Mouse (Mus musculus) testis, postnatal 14 days (tissue): ENCODE measurements around the gene Gm10912.
A peak's percentile ranks its signal among the peaks of the same experiment; 100 is the strongest.
"Not testable (repeated sequence)": the region's sequence is repeated elsewhere in the genome, so short reads cannot be mapped to it uniquely, and the experiment has no call there.

Source experiments
- DNase-seq: peaks from one replicate; pipeline ENCODE4 v3.0.0; 2021; ENCODE audit warnings: low spot score

Gm10912 gene

DNA sequence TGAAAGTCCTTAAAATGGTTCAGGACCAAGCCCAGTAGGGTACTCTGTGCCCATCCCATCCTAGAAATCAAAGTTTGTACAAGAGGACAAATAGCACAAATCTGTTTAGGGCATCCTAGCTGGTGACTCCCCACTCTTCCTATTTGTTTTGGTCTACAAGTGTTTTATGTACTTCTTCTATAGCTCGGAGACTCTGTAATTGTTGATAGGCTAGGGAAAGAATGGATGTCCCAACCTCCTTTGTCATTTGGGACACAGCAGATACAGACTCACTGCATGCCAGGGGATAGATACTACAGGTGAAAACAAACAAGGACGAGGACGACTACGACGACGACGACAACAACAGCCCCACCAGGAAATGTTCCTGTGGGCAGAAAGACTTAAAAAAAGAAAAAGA is 2.8 kb downstream of the Gm10912 start, which contains the start of gene Gm10799:
TSS of gene Gm10799 (minus strand) at position 101 of the 400 bp plus-strand sequence.
- not testable (repeated sequence) for DNase-seq

DNA sequence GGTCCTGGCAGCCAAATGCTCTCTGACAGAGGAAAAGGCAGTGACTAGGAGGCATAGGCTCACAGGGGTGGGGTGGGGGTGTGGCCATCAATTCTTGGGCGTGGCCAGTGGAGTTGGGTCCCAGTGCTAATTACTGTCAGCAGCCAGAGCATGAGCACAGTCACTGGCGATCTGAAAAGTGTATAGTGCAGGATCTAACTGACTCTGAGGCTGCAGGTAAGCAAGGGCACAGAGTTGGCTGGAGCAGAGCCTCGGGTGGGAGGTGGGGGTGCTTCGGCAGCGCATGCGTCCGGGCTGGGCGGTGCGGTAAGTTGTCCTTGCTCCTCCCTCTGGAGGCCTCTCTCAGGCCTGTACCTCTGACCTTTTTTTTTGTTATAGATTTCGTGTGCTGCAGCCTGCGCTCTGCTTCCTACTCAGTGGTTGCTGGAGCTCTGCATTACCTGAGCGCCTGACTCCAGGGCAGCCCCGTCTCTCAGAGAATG is 4.1 kb downstream of the Gm10912 start, which contains the start of gene Cd59b:
TSS of gene Cd59b (plus strand) at position 146 of the 482 bp plus-strand sequence.
- DNase-seq: peak; percentile 53

DNA sequence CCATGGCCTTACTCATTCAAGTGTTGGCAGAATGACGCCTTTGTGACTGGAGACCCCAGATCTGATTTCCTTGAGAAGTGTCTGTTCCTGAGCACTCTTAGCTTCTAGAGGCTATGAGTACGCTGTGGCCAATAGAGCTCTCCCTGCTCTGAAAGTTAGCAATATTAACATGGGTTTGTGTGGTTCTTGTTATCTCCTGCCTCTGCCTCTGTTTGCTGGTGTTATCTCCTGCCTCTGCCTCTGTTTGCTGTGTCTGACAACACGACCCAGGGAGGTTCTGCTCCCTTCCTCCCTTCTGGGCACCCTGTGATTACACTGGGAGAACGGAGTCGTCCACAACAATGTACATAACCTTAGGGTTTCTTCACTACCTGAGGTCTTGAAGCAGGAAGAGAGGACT is 12.7 kb downstream of the Gm10912 start:
- DNase-seq: not testable (repeated sequence)

DNA sequence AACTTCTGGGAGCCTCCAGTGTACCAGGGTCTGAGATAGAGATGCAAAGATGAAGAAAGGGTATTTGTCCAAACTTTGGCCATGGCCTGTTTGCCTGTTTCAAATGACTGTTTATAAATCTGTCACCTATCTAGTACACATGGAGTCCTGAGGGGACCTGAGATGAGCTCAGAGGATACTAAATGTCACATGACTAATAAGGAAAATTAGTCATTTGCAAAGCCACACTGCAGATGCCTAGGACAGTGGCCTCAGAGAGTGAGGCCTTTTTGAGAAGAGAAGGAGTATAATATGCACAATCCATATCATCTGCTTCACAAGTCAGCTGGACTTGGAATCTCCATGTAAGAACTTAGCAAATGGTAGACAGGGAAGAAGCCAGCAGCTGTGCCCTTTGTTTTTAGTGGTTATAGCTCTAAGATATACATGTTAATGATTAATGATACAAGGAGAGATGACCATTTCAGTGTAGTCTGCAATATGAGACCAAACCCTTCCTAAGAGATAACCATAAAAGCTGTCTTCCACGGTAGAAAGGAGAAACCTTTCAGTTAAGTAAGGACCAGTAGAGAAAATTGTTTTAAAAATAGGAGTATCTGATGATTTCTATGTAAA is 15.9 kb downstream of the Gm10912 start:
- not testable (repeated sequence) for DNase-seq

DNA sequence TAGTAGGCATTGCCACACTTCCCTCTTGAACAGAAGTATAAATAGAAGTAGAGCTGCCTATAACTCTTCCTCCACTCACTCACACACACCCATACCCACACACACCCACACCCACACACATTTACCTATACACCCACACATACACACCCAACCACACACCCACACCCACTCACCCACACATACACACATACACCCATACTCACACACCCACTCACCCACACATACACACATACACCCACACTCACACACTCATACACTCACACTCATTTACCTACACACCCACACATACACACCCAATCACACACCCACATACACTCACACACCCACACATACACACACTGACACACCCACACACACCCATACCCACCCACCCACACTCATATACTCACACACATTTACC is 16.8 kb downstream of the Gm10912 start:
- no peak for DNase-seq

DNA sequence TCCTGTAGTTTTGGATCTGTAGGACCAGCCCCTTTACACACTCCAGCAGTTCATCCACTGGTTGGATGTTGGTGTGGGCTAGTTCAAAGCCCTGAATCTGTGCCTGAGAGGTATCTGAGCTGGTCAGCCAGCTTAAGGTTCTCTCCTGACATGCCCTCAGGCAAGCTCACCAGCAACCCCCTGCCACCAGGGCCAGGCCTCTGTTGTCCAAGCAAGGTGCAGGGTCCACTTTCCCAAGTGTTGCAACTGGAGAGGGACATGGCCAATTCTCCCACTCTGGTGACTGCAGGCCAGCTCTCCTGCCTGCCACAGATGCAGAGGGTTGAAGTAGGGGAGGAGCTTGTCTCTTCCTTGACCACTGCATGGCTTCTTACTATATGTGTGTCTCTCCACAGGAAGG is 18.4 kb downstream of the Gm10912 start:
- not testable (repeated sequence) for DNase-seq

DNA sequence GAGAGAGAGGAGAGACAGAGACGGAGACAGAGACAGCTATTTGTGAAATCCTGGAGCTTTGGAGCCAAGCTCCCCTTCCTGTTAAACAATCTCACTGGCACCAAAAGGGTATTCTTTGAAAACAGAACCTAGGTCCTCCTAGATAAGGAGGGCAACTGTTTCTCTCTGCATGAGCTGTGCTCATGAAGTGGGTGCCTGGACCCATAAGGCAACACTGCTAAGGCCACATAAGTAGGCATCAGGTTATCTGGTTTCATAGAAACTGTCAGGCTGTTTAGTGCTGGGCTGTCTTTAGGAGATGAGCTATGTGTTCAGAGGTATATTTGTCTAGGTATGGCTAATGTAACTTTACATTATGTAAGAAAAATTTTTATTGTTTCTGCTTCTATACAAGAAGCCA is 21.9 kb downstream of the Gm10912 start:
- DNase-seq: not testable (repeated sequence)

DNA sequence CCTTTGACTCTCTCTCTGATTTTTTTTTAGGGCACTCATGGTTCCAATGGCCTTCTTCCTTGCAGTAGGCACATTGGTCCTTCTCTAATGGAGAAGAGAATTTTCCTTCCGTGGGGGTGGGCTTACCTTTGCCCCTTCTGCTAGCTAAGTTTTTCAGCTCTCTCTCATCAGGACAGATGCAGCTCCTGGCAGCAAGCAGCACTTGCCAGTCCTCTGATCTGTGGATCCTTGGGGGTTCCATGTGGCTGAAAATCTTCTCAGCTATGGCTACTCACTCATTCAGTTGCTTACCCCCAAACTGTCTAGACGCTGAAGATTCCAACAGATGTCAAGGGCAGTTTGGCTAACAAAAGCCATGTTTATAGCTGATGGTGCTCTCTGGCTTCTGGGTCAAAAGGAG is 27.7 kb downstream of the Gm10912 start:
- DNase-seq: no peak

DNA sequence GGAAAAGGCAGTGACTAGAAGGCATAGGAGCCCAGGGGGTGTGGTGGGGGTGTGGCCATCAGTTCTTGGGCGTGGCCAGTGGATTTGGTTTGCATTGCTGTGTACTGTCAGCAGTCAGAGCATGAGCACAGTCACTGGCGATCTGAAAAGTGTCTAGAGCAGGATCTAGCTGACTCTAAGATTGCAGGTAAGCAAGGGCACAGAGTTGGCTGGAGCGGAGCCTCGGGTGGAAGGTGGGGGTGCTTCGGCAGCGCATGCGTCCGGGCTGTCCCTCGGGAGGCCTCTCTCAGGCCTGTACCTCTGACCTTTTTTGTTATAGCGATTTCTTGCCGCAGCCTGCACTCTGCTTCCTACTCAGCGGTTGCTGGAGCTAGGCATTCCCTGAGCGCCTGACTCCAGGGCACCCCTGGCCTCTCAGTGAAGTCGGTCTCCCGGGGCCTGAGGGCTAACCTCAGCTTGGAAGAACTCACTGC is 30.2 kb downstream of the Gm10912 start, which contains the start of gene Cd59a:
TSS of gene Cd59a (plus strand) at position 61 of the 473 bp plus-strand sequence.
- peak; percentile 66 for DNase-seq

DNA sequence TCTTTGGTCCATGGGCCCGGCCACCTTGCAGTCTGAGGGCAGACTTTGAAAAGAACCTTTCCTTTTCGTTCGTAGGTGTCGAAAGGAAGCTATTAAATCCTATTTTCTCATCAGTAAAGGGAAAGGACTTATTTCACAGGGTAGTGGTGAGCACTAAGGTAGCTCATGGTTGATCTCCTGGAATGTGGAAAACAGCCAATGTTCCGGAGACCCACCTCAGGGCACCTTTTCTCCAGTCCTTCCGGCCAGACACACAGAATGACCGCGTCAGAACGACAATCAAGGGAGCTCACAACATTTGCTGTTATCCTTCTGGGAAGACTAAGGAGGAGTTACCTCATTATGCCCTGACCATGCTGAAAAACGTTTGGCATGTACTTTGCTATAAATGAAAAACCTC is 30.6 kb downstream of the Gm10912 start:
- no peak for DNase-seq

DNA sequence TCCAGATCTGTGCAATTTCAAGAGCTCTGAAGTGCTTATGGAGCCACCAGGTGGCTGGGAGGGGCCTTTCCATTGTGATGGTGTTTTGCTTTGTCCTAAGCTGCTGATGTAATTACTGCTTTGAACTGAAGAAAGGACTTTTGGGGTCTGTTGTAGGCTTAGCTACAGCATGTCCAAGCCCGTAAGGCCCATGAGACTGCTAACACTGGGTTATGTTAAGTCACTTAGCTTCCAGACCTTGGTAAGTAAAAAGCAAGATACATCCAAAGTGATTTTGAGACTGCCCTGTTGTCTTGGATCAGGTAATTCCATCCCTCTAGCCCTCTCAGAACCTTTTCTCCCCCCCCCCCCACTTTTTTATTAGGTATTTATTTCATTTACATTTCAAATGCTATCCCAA is 31.2 kb downstream of the Gm10912 start:
- not testable (repeated sequence) for DNase-seq

DNA sequence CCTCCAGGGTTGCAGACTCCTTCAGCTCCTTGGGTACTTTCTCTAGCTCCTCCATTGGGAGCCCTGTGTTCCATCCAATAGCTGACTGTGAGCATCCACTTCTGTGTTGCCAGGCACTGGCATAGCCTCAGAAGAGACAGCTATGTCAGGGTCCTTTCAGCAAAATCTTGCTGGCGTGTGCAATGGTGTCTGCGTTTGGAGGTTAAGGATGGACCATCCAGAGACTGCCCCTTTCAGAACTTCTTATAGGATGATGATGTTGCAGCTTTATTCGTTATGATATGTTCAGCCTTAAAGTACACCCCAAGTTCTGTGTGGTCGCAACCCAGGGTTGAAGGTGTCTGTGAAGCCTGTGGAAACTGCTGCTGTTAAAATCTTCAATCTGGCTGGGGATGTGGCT is 31.8 kb downstream of the Gm10912 start:
- not testable (repeated sequence) for DNase-seq

DNA sequence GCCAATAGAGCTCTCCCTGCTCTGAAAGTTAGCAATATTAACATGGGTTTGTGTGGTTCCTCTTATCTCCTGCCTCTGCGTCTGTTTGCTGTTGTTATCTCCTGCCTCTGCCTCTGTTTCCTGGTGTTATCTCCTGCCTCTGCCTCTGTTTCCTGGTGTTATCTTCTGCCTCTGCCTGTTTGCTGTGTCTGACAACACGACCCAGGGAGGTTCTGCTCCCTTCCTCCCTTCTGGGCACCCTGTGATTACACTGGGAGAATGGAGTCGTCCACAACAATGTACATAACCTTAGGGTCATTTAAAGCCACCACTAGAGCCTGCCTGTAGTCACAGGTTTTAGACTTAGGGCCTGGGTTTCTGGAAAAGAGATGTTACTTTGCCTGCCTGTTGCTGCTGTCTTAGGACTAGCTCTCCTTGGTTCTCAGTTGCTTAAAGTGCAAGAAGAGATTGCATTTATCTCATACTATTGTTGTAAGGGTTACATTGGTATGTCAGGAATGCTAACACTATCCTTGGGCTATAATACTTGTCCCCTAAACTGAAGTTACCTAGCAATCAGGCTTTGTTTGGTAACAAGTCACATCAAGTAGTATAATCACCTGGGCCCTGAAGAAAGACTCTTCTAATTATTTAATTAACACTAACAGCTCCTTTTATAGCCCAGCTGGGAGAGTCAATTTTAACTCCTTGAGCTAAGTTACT is 33.1 kb downstream of the Gm10912 start:
- DNase-seq: no peak

DNA sequence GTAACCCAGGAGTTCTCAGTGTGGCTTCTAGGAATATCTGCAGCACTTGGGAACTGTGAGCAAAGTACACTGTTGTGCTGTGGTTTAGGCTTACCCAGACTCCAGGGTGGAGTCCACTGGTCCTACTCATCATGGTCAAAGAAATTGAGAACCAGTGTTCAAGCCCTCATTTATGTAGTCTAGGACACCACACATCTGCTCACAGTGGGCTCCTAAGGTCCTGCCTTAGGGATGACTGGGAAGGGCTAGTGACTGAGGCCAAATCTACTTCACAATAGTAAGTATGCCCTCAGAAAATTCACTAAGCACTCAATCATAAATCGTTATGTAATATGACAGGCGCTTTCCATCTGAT is 33.6 kb downstream of the Gm10912 start:
- DNase-seq: no peak

DNA sequence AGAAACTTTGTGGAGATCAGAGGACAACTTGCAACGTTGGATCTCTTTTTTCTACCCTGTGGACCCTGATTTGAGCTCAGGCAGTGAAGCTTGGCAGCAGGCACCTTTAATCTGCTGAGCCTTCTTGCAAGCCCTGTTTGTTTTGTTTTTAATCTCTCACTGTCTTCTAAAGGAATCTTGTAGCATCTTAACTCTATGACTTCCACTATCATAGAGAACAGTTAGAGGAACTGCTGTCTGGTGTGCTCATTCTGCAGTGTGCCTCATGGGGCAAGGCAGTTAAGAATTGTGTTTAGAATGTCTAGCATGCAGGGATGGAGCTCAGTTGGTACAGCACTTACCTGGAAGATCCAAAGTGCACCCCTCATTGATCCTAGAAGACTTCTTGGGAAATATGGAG is 34.3 kb downstream of the Gm10912 start:
- DNase-seq: no peak

DNA sequence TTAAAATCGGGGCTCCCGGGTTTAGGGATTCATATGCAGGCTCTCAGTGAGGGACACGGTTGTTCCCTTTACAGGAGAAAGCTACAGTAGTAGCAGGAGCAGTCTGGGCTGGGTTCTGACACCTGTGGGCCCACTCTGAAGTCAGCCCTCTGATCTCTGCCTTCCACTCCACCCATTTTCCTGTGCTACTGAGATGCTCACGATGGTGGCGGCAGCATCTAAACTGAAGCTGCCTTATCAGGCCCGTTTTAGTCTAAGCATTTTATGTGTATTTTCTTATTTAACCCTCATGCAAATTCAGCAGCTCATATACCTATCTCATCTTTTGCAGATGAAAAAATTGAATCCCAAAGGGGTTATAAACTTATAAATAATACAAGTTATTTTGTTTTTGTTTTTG is 39.2 kb downstream of the Gm10912 start:
- DNase-seq: no peak

DNA sequence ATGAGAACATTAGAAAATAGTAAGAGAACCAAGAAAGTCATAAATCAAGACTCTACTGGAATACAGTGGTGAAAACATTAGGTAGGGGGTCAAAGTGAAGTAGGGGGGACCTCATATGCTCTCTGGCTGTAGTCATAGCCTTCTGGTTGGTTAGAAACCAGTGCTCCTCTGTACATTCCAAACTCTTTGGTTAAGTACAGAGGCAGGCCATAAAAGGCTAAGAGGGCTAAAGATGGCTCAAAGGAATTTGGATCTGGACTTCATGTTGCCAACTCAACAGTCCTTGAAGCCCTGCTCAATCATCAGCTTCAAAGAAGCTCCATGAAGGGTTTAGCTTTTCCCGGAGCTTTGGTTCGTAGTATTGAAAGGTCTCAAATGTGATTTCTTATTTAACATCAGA is 43.4 kb downstream of the Gm10912 start:
- not testable (repeated sequence) for DNase-seq

DNA sequence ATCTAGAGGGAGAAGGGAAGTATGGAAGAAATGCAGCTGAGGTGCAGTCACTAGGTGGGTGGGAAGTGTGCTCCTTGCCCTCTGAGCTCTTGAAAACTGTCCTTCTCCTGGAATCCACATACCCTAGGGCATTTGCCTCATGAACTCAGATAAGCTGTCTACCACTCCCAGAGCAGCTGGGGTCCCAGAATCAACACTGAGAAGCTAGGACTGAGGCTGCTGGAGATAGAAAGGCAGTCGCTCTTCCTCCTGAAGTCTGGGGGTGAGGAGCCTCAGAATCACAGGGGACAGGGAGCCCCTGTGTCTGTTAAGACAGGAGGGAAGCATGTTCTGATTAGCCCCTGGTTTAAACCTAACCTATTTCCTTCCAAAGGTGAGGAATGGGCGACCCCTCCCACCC is 43.9 kb downstream of the Gm10912 start:
- no peak for DNase-seq

DNA sequence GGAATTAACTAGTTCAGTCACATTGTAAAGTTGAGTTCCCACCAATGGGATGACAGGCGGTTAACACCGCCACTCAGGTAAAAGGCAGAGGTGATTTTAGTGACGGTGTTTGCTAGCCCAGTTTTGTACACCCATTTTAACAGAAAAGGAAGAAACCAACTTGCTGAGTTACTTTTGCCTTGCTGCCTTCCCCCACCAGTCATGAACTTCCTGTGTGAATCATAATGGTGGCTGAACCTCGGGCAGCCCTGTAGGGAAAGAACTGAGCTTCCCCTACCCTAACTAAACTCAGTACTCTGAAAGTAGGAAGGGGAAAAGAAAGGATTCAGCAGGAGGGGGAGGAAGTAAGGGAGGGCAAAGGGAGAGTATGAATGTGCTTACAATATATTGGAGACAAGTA is 44.4 kb downstream of the Gm10912 start:
- no peak for DNase-seq

DNA sequence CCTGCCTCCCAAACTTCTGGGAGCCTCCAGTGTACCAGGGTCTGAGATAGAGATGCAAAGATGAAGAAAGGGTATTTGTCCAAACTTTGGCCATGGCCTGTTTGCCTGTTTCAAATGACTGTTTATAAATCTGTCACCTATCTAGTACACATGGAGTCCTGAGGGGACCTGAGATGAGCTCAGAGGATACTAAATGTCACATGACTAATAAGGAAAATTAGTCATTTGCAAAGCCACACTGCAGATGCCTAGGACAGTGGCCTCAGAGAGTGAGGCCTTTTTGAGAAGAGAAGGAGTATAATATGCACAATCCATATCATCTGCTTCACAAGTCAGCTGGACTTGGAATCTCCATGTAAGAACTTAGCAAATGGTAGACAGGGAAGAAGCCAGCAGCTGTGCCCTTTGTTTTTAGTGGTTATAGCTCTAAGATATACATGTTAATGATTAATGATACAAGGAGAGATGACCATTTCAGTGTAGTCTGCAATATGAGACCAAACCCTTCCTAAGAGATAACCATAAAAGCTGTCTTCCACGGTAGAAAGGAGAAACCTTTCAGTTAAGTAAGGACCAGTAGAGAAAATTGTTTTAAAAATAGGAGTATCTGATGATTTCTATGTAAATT is 45.7 kb downstream of the Gm10912 start:
- not testable (repeated sequence) for DNase-seq

DNA sequence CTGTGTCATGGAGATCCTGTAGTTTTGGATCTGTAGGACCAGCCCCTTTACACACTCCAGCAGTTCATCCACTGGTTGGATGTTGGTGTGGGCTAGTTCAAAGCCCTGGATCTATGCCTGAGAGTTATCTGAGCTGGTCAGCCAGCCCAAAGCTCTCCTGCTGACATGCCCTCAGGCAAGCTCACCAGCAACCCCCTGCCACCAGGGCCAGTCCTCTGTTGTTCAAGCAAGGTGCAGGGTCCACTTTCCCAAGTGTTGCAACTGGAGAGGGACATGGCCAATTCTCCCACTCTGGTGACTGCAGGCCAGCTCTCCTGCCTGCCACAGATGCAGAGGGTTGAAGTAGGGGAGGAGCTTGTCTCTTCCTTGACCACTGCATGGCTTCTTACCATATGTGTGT is 47.9 kb downstream of the Gm10912 start:
- DNase-seq: not testable (repeated sequence)

DNA sequence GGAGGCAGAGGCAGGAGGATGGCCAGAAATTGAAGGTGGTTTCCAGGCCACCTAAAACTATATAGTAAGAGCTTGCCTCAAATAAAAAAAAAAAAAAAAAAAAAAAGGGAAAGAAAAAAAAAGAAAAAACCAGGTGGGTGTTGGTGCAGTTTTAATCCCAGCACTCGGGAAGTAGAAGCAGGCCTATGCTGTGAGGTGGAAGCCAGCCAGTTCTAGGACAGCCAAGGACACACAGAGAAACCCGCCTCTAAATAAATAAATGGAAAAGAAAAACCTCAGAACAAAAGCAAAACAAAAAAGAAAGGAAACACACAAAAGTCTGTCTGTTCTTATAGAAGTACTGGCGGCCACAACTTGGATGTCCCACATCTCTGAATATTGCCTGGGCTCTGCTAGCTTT is 49.3 kb downstream of the Gm10912 start:
- DNase-seq: no peak
